Mouse (Mus musculus): ENCODE measurements around the gene Ptprd. TPM values are rescaled to one million over a fixed set of nuclear protein-coding genes. Genes with fewer than 3 reads are reported as not detected.
A peak's percentile ranks its signal among the peaks of the same experiment; 100 is the strongest.

Ptprd gene
- polyA plus RNA-seq, 1 experiment from 2014 or later: 14.5 TPM

- peak; percentile 81 for DNase-seq (ENCODE audit: low spot score)
- no peak overlapping the region for H3K9ac ChIP-seq (ENCODE audit: low read depth, low read length)
- no peak for ATAC-seq (replicated peaks; ENCODE audit: low FRiP score, low read depth)
- H3K9me3 ChIP-seq (replicated peaks; ENCODE audit: low read length): no peaks in the 10 kb centered on the region
- H3K4me2 ChIP-seq (ENCODE audit: low read length): no peak overlapping the region
- WGBS: 20% methylated on average over 14 of the region's 14 CpGs
- TF ChIP-seq CTCF (IDR thresholded peaks at IDR 0.05; ENCODE audit: low read depth): peak; percentile 90
- no peaks in the 10 kb centered on the region for H3K4me1 ChIP-seq (replicated peaks; ENCODE audit: insufficient read depth, low read length)
- H3K36me3 ChIP-seq (ENCODE audit: insufficient read depth, low read length): no peaks in the 10 kb centered on the region
- H3K27me3 ChIP-seq (ENCODE audit: insufficient read depth, low read length): no peaks in the 10 kb centered on the region
- H3K4me3 ChIP-seq (replicated peaks; ENCODE audit: low read depth, low read length): no peak overlapping the region
- H3K27ac ChIP-seq: no peak overlapping the region
Observed at GRCm38 (mm10) chr4:77558404-77559202, 653.2 kb downstream of the Ptprd start.

- Histone ChIP-seq H3K4me3 (replicated peaks; ENCODE audit: low read depth, low read length) (no peak overlapping the region), H3K9me3 (replicated peaks; ENCODE audit: low read length) (no peaks in the 10 kb centered on the region), H3K9ac (ENCODE audit: low read depth, low read length) (no peak overlapping the region), H3K4me2 (ENCODE audit: low read length) (no peak overlapping the region), H3K27ac (no peak overlapping the region), H3K4me1 (replicated peaks; ENCODE audit: insufficient read depth, low read length) (no peaks in the 10 kb centered on the region), H3K27me3 (ENCODE audit: insufficient read depth, low read length) (no peaks in the 10 kb centered on the region), H3K36me3 (ENCODE audit: insufficient read depth, low read length) (no peaks in the 10 kb centered on the region)
- 67% methylated on average over 4 of the region's 4 CpGs for WGBS
- no peak for TF ChIP-seq CTCF (IDR thresholded peaks at IDR 0.05; ENCODE audit: low read depth)
- no peak for ATAC-seq (replicated peaks; ENCODE audit: low FRiP score, low read depth)
- DNase-seq (ENCODE audit: low spot score): no peak
Observed at GRCm38 (mm10) chr4:77555841-77556240, 655.9 kb downstream of the Ptprd start.

- WGBS: 46% methylated on average over 4 of the region's 4 CpGs
- Histone ChIP-seq H3K9ac (ENCODE audit: low read depth, low read length) (no peak overlapping the region), H3K36me3 (ENCODE audit: insufficient read depth, low read length) (no peaks in the 10 kb centered on the region), H3K27ac (no peak overlapping the region), H3K4me2 (ENCODE audit: low read length) (no peak overlapping the region), H3K9me3 (replicated peaks; ENCODE audit: low read length) (no peaks in the 10 kb centered on the region), H3K27me3 (ENCODE audit: insufficient read depth, low read length) (no peaks in the 10 kb centered on the region), H3K4me1 (replicated peaks; ENCODE audit: insufficient read depth, low read length) (no peaks in the 10 kb centered on the region), H3K4me3 (replicated peaks; ENCODE audit: low read depth, low read length) (no peak overlapping the region)
- no peak for TF ChIP-seq CTCF (IDR thresholded peaks at IDR 0.05; ENCODE audit: low read depth)
- ATAC-seq (replicated peaks; ENCODE audit: low FRiP score, low read depth) (no peak), DNase-seq (ENCODE audit: low spot score) (no peak)
Observed at GRCm38 (mm10) chr4:77537843-77538242, 673.9 kb downstream of the Ptprd start.

GRCm38 (mm10) chr4:77537336-77537735, 674.4 kb downstream of the Ptprd start:
- ATAC-seq (replicated peaks; ENCODE audit: low FRiP score, low read depth): no peak
- H3K27ac ChIP-seq: no peak overlapping the region
- H3K4me3 ChIP-seq (replicated peaks; ENCODE audit: low read depth, low read length): no peak overlapping the region
- DNase-seq (ENCODE audit: low spot score): no peak
- WGBS: 59% methylated on average over 5 of the region's 5 CpGs
- H3K4me1 ChIP-seq (replicated peaks; ENCODE audit: insufficient read depth, low read length): no peaks in the 10 kb centered on the region
- H3K4me2 ChIP-seq (ENCODE audit: low read length): no peak overlapping the region
- H3K9me3 ChIP-seq (replicated peaks; ENCODE audit: low read length): no peaks in the 10 kb centered on the region
- no peak overlapping the region for H3K9ac ChIP-seq (ENCODE audit: low read depth, low read length)
- H3K36me3 ChIP-seq (ENCODE audit: insufficient read depth, low read length): no peaks in the 10 kb centered on the region
- no peaks in the 10 kb centered on the region for H3K27me3 ChIP-seq (ENCODE audit: insufficient read depth, low read length)
- TF ChIP-seq CTCF (IDR thresholded peaks at IDR 0.05; ENCODE audit: low read depth): no peak

GRCm38 (mm10) chr4:77535601-77536000, 676.2 kb downstream of the Ptprd start:
- H3K27me3 ChIP-seq (ENCODE audit: insufficient read depth, low read length): no peaks in the 10 kb centered on the region
- H3K9ac ChIP-seq (ENCODE audit: low read depth, low read length): no peak overlapping the region
- no peak for TF ChIP-seq CTCF (IDR thresholded peaks at IDR 0.05; ENCODE audit: low read depth)
- H3K27ac ChIP-seq: no peak overlapping the region
- DNase-seq (ENCODE audit: low spot score) (no peak), ATAC-seq (replicated peaks; ENCODE audit: low FRiP score, low read depth) (no peak)
- H3K9me3 ChIP-seq (replicated peaks; ENCODE audit: low read length): no peaks in the 10 kb centered on the region
- no peaks in the 10 kb centered on the region for H3K4me1 ChIP-seq (replicated peaks; ENCODE audit: insufficient read depth, low read length)
- H3K36me3 ChIP-seq (ENCODE audit: insufficient read depth, low read length): no peaks in the 10 kb centered on the region
- H3K4me3 ChIP-seq (replicated peaks; ENCODE audit: low read depth, low read length): no peak overlapping the region
- H3K4me2 ChIP-seq (ENCODE audit: low read length): no peak overlapping the region
- WGBS: 81% methylated on average over 6 of the region's 6 CpGs

- H3K9me3 ChIP-seq (replicated peaks; ENCODE audit: low read length): no peaks in the 10 kb centered on the region
- H3K27me3 ChIP-seq (ENCODE audit: insufficient read depth, low read length): no peaks in the 10 kb centered on the region
- no peaks in the 10 kb centered on the region for H3K4me1 ChIP-seq (replicated peaks; ENCODE audit: insufficient read depth, low read length)
- no peak for TF ChIP-seq CTCF (IDR thresholded peaks at IDR 0.05; ENCODE audit: low read depth)
- no peak overlapping the region for H3K4me2 ChIP-seq (ENCODE audit: low read length)
- H3K9ac ChIP-seq (ENCODE audit: low read depth, low read length): no peak overlapping the region
- no peak overlapping the region for H3K4me3 ChIP-seq (replicated peaks; ENCODE audit: low read depth, low read length)
- ATAC-seq (replicated peaks; ENCODE audit: low FRiP score, low read depth) (no peak), DNase-seq (ENCODE audit: low spot score) (no peak)
- H3K27ac ChIP-seq: no peak overlapping the region
- WGBS: 70% methylated on average over 4 of the region's 4 CpGs
- H3K36me3 ChIP-seq (ENCODE audit: insufficient read depth, low read length): no peaks in the 10 kb centered on the region
Observed at GRCm38 (mm10) chr4:77534553-77534952, 677.2 kb downstream of the Ptprd start.
